In the genomic region with DNA sequence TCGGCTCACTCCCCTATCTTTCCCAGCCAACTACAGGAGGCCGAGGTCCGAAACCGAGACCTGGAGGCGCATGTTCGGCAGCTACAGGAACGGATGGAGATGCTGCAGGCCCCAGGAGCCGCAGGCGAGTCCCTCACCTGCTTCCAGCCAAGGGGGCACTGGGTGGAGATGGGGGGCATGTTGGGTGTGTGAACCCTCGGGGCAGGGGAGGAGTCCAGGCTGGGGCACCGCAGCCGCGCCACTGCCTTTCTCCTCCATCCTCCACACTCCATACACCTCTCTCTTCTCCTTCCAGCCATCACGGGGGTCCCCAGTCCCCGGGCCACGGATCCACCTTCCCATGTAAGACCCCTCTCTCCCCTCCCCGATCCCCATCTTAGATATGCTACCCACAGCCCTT, we compare ENCODE assay signal across 9 mouse cellular contexts. TPM values are rescaled to one million over a fixed set of nuclear protein-coding genes. Genes with fewer than 3 reads are reported as not detected.
DNase-seq lines count a peak whose midpoint lies in the region; ATAC-seq and TF ChIP-seq lines count a peak whose summit lies in the region.
"Had no signal": no experiment of that assay in that cellular context is flagged by ENCODE, and none has a peak within 500 bp of the region (broad histone marks: within the 10 kb centered on the region; RNA-seq: fewer than 3 reads in every experiment).

No protein-coding gene starts in this region.

- 20% methylated on average over 17 of the region's 17 CpGs for WGBS in forebrain, embryonic 10.5 days
- 54% methylated on average over 17 of the region's 17 CpGs for WGBS in forebrain, postnatal 0 days
- 48% methylated on average over 16 of the region's 17 CpGs for WGBS in kidney, postnatal 0 days
- WGBS in embryonic facial prominence, embryonic 15.5 days: 36% methylated on average over 13 of the region's 17 CpGs
- WGBS in limb, embryonic 15.5 days: 43% methylated on average over 17 of the region's 17 CpGs

- H3K4me3 ChIP-seq in forebrain, embryonic 10.5 days: peak overlapping the region; percentile 87
- H3K4me3 ChIP-seq in forebrain, postnatal 0 days (ENCODE audit: low read depth, low read length): no peak overlapping the region
- no peak overlapping the region for H3K4me3 ChIP-seq in kidney, postnatal 0 days (replicated peaks; ENCODE audit: low read depth, low read length)
- H3K4me3 ChIP-seq in embryonic facial prominence, embryonic 15.5 days (replicated peaks): peak overlapping the region; percentile 86
- peak overlapping the region; percentile 86 for H3K4me3 ChIP-seq in limb, embryonic 15.5 days

- peaks cover 58% of the 10 kb centered on the region for H3K36me3 ChIP-seq in forebrain, embryonic 10.5 days (replicated peaks)
- peaks cover 41% of the 10 kb centered on the region for H3K36me3 ChIP-seq in forebrain, postnatal 0 days (ENCODE audit: insufficient read depth)
- H3K36me3 ChIP-seq in kidney, postnatal 0 days (ENCODE audit: insufficient read depth, low read length): peaks cover 10% of the 10 kb centered on the region; the same call in 1 of the 2 replicates
- H3K36me3 ChIP-seq in embryonic facial prominence, embryonic 15.5 days: peaks cover 24% of the 10 kb centered on the region
- H3K36me3 ChIP-seq in limb, embryonic 15.5 days: peaks cover 42% of the 10 kb centered on the region

- TF ChIP-seq CTCF in forebrain, postnatal 0 days (IDR thresholded peaks at IDR 0.05; ENCODE audit: low read depth): no peak
- no peak for TF ChIP-seq CTCF in kidney, postnatal 0 days (IDR thresholded peaks at IDR 0.05; ENCODE audit: low read depth)

- no peak for DNase-seq in forebrain, embryonic 10.5 days (ENCODE audit: extremely low spot score, low spot score)
- DNase-seq in forebrain, postnatal 0 days: no peak
- no peak for DNase-seq in kidney, postnatal 0 days (ENCODE audit: low spot score)
- DNase-seq in kidney, adult 11 months: no peak
- DNase-seq in natural killer cell, adult 2 months (ENCODE audit: low spot score in 2 of 2): no peak

- no peak overlapping the region for H3K4me2 ChIP-seq in forebrain, postnatal 0 days (ENCODE audit: low read depth)
- peak overlapping the region; percentile 92 for H3K4me2 ChIP-seq in kidney, postnatal 0 days (ENCODE audit: low read length)
- H3K4me2 ChIP-seq in embryonic facial prominence, embryonic 15.5 days (replicated peaks): peak overlapping the region; percentile 74
- peak overlapping the region; percentile 88 for H3K4me2 ChIP-seq in limb, embryonic 15.5 days

- H3K9me3 ChIP-seq in forebrain, embryonic 10.5 days: no peaks in the 10 kb centered on the region
- H3K9me3 ChIP-seq in forebrain, postnatal 0 days (ENCODE audit: low read length): no peaks in the 10 kb centered on the region
- H3K9me3 ChIP-seq in kidney, postnatal 0 days (replicated peaks; ENCODE audit: low read length): no peaks in the 10 kb centered on the region
- H3K9me3 ChIP-seq in embryonic facial prominence, embryonic 15.5 days (replicated peaks): no peaks in the 10 kb centered on the region
- no peaks in the 10 kb centered on the region for H3K9me3 ChIP-seq in limb, embryonic 15.5 days

- H3K9ac ChIP-seq in forebrain, postnatal 0 days: no peak overlapping the region
- H3K9ac ChIP-seq in kidney, postnatal 0 days (ENCODE audit: low read depth, low read length): peak overlapping the region; percentile 25; the same call in 1 of the 2 replicates
- peak overlapping the region; percentile 51 for H3K9ac ChIP-seq in embryonic facial prominence, embryonic 15.5 days
- no peak overlapping the region for H3K9ac ChIP-seq in limb, embryonic 15.5 days

- no peak for ATAC-seq in forebrain, postnatal 0 days
- no peak for ATAC-seq in kidney, postnatal 0 days (replicated peaks; ENCODE audit: low FRiP score, low read depth)
- ATAC-seq in embryonic facial prominence, embryonic 15.5 days (ENCODE audit: insufficient number of reproducible peaks, low FRiP score, low TSS enrichment, low read depth): no peak
- ATAC-seq in limb, embryonic 15.5 days (ENCODE audit: insufficient number of reproducible peaks, low FRiP score, low TSS enrichment, low read depth): no peak
- no peak for ATAC-seq in megakaryocyte, adult 5-6 weeks (ENCODE audit: poor library complexity, severe bottlenecking)
- ATAC-seq: inflammation-experienced regulatory T-cells, adult 6 months had no signal

- peak overlapping the region; percentile 97 for H3K27ac ChIP-seq in forebrain, embryonic 10.5 days
- no peak overlapping the region for H3K27ac ChIP-seq in forebrain, postnatal 0 days (ENCODE audit: low read depth, low read length)
- H3K27ac ChIP-seq in kidney, postnatal 0 days: no peak overlapping the region
- peak overlapping the region; percentile 99; the same call in 1 of the 2 replicates for H3K27ac ChIP-seq in embryonic facial prominence, embryonic 15.5 days (replicated peaks)
- H3K27ac ChIP-seq in limb, embryonic 15.5 days: peak overlapping the region; percentile 93; the same call in 1 of the 2 replicates

- H3K4me1 ChIP-seq in forebrain, embryonic 10.5 days: peaks cover 57% of the 10 kb centered on the region
- H3K4me1 ChIP-seq in forebrain, postnatal 0 days (ENCODE audit: insufficient read depth): peaks cover 11% of the 10 kb centered on the region
- peaks cover 20% of the 10 kb centered on the region for H3K4me1 ChIP-seq in kidney, postnatal 0 days (replicated peaks; ENCODE audit: insufficient read depth, low read length)
- H3K4me1 ChIP-seq in embryonic facial prominence, embryonic 15.5 days: peaks cover 38% of the 10 kb centered on the region
- peaks cover 46% of the 10 kb centered on the region for H3K4me1 ChIP-seq in limb, embryonic 15.5 days

- H3K27me3 ChIP-seq in forebrain, embryonic 10.5 days (ENCODE audit: poor library complexity, severe bottlenecking): peaks cover 33% of the 10 kb centered on the region
- no peaks in the 10 kb centered on the region; the same call in 1 of the 2 replicates for H3K27me3 ChIP-seq in forebrain, postnatal 0 days (ENCODE audit: insufficient read depth, low read length)
- no peaks in the 10 kb centered on the region for H3K27me3 ChIP-seq in kidney, postnatal 0 days (ENCODE audit: insufficient read depth, low read length)
- no peaks in the 10 kb centered on the region for H3K27me3 ChIP-seq in embryonic facial prominence, embryonic 15.5 days
- peaks cover 4% of the 10 kb centered on the region; the same call in 1 of the 2 replicates for H3K27me3 ChIP-seq in limb, embryonic 15.5 days

RNA-seq across cellular contexts. Expression of a gene that starts 2.5 kb away (rescaled TPM):
- polyA plus RNA-seq in forebrain, embryonic 10.5 days (2016; fragmentation: Nextera tagmentation; extraction: Ambion mirVana): 6.7 and 7.4 TPM in 2 replicates
- 3.0 and 4.1 TPM in 2 replicates for total RNA-seq in forebrain, postnatal 0 days (2014; rRNA removed)
- polyA plus RNA-seq in forebrain, postnatal 0 days (2015; fragmentation: Nextera tagmentation; extraction: Ambion mirVana): 0.97 and 1.0 TPM in 2 replicates
- 7.6 and 7.9 TPM in 2 replicates for polyA plus RNA-seq in kidney, postnatal 0 days (2015; fragmentation: Nextera tagmentation; extraction: Ambion mirVana)
- polyA plus RNA-seq in embryonic facial prominence, embryonic 15.5 days (2015; fragmentation: Nextera tagmentation; extraction: Ambion mirVana): 12.7 and 14.7 TPM in 2 replicates
- polyA plus RNA-seq in limb, embryonic 15.5 days (2015; fragmentation: Nextera tagmentation; extraction: Ambion mirVana): 11.5 and 13.5 TPM in 2 replicates
- 0.18 TPM in 1 of 2 replicates, not detected in the other for total RNA-seq in megakaryocyte, adult 5-6 weeks (2015)
- 0.04 and 0.07 TPM in 2 replicates for total RNA-seq in megakaryocyte, adult 5-6 weeks (2017)

RNA-seq across cellular contexts. Expression of a gene that starts 8.3 kb away (rescaled TPM):
- 8.3 and 9.1 TPM in 2 replicates for polyA plus RNA-seq in forebrain, embryonic 10.5 days (2016; fragmentation: Nextera tagmentation; extraction: Ambion mirVana)
- total RNA-seq in forebrain, postnatal 0 days (2014; rRNA removed): 16.2 and 20.8 TPM in 2 replicates
- polyA plus RNA-seq in forebrain, postnatal 0 days (2015; fragmentation: Nextera tagmentation; extraction: Ambion mirVana): 2.2 and 3.0 TPM in 2 replicates
- 9.4 and 11.6 TPM in 2 replicates for polyA plus RNA-seq in kidney, postnatal 0 days (2015; fragmentation: Nextera tagmentation; extraction: Ambion mirVana)
- polyA plus RNA-seq in embryonic facial prominence, embryonic 15.5 days (2015; fragmentation: Nextera tagmentation; extraction: Ambion mirVana): 42.4 and 60.4 TPM in 2 replicates
- 32.5 and 64.0 TPM in 2 replicates for polyA plus RNA-seq in limb, embryonic 15.5 days (2015; fragmentation: Nextera tagmentation; extraction: Ambion mirVana)
- total RNA-seq in megakaryocyte, adult 5-6 weeks (2015): 2.2 and 5.4 TPM in 2 replicates
- total RNA-seq in megakaryocyte, adult 5-6 weeks (2017): 2.7 and 3.1 TPM in 2 replicates
- polyA plus RNA-seq: inflammation-experienced regulatory T-cells, adult 6 months had no signal

RNA-seq across cellular contexts. Expression of a gene that starts 15.9 kb away (rescaled TPM):
- 14.4 and 16.3 TPM in 2 replicates for polyA plus RNA-seq in forebrain, embryonic 10.5 days (2016; fragmentation: Nextera tagmentation; extraction: Ambion mirVana)
- 96.5 and 122 TPM in 2 replicates for total RNA-seq in forebrain, postnatal 0 days (2014; rRNA removed)
- 43.6 and 43.8 TPM in 2 replicates for polyA plus RNA-seq in forebrain, postnatal 0 days (2015; fragmentation: Nextera tagmentation; extraction: Ambion mirVana)
- 12.2 and 16.9 TPM in 2 replicates for polyA plus RNA-seq in kidney, postnatal 0 days (2015; fragmentation: Nextera tagmentation; extraction: Ambion mirVana)
- 18.7 and 20.1 TPM in 2 replicates for polyA plus RNA-seq in embryonic facial prominence, embryonic 15.5 days (2015; fragmentation: Nextera tagmentation; extraction: Ambion mirVana)
- polyA plus RNA-seq in limb, embryonic 15.5 days (2015; fragmentation: Nextera tagmentation; extraction: Ambion mirVana): 15.0 and 15.5 TPM in 2 replicates
- 4.1 and 6.2 TPM in 2 replicates for total RNA-seq in megakaryocyte, adult 5-6 weeks (2015)
- total RNA-seq in megakaryocyte, adult 5-6 weeks (2017): 1.0 and 1.3 TPM in 2 replicates

RNA-seq across cellular contexts. Expression of a gene that starts 26.3 kb away (rescaled TPM):
- polyA plus RNA-seq in forebrain, embryonic 10.5 days (2016; fragmentation: Nextera tagmentation; extraction: Ambion mirVana): 0.81 and 1.1 TPM in 2 replicates
- total RNA-seq in forebrain, postnatal 0 days (2014; rRNA removed): 5.3 and 8.9 TPM in 2 replicates
- polyA plus RNA-seq in forebrain, postnatal 0 days (2015; fragmentation: Nextera tagmentation; extraction: Ambion mirVana): 8.3 and 10.6 TPM in 2 replicates
- polyA plus RNA-seq in kidney, postnatal 0 days (2015; fragmentation: Nextera tagmentation; extraction: Ambion mirVana): 2.0 TPM in 2 replicates
- polyA plus RNA-seq in embryonic facial prominence, embryonic 15.5 days (2015; fragmentation: Nextera tagmentation; extraction: Ambion mirVana): 1.9 and 2.3 TPM in 2 replicates
- polyA plus RNA-seq in limb, embryonic 15.5 days (2015; fragmentation: Nextera tagmentation; extraction: Ambion mirVana): 2.4 and 2.6 TPM in 2 replicates
- total RNA-seq in megakaryocyte, adult 5-6 weeks (2015): 0.05 TPM in 1 of 2 replicates, not detected in the other
- total RNA-seq in megakaryocyte, adult 5-6 weeks (2017): 0.29 TPM in 1 of 2 replicates, not detected in the other

RNA-seq across cellular contexts. Expression of a gene that starts 27.7 kb away (rescaled TPM):
- 17.8 and 18.4 TPM in 2 replicates for polyA plus RNA-seq in forebrain, embryonic 10.5 days (2016; fragmentation: Nextera tagmentation; extraction: Ambion mirVana)
- total RNA-seq in forebrain, postnatal 0 days (2014; rRNA removed): 19.8 and 22.8 TPM in 2 replicates
- polyA plus RNA-seq in forebrain, postnatal 0 days (2015; fragmentation: Nextera tagmentation; extraction: Ambion mirVana): 8.4 and 11.9 TPM in 2 replicates
- polyA plus RNA-seq in kidney, postnatal 0 days (2015; fragmentation: Nextera tagmentation; extraction: Ambion mirVana): 12.1 and 13.0 TPM in 2 replicates
- polyA plus RNA-seq in embryonic facial prominence, embryonic 15.5 days (2015; fragmentation: Nextera tagmentation; extraction: Ambion mirVana): 14.7 and 16.3 TPM in 2 replicates
- 16.1 and 16.9 TPM in 2 replicates for polyA plus RNA-seq in limb, embryonic 15.5 days (2015; fragmentation: Nextera tagmentation; extraction: Ambion mirVana)
- 1.5 and 1.9 TPM in 2 replicates for total RNA-seq in megakaryocyte, adult 5-6 weeks (2015)
- total RNA-seq in megakaryocyte, adult 5-6 weeks (2017): 6.5 and 6.9 TPM in 2 replicates

Comparison
In these comparisons a context has a peak if more than half of its experiments do, and no peak if none do; other contexts are left out.
1. H3K27ac ChIP-seq: peak in forebrain, embryonic 10.5 days (single experiment), embryonic facial prominence, embryonic 15.5 days (single experiment) and limb, embryonic 15.5 days (single experiment); none in forebrain, postnatal 0 days (single experiment) and kidney, postnatal 0 days (single experiment).
2. H3K4me3 ChIP-seq: peak in forebrain, embryonic 10.5 days (single experiment), embryonic facial prominence, embryonic 15.5 days (single experiment) and limb, embryonic 15.5 days (single experiment); none in forebrain, postnatal 0 days (single experiment) and kidney, postnatal 0 days (single experiment).
3. H3K9ac ChIP-seq: peak in kidney, postnatal 0 days (single experiment) and embryonic facial prominence, embryonic 15.5 days (single experiment); none in forebrain, postnatal 0 days (single experiment) and limb, embryonic 15.5 days (single experiment).